ENCODE assay signal across 23 mouse cellular contexts in the genomic region with DNA sequence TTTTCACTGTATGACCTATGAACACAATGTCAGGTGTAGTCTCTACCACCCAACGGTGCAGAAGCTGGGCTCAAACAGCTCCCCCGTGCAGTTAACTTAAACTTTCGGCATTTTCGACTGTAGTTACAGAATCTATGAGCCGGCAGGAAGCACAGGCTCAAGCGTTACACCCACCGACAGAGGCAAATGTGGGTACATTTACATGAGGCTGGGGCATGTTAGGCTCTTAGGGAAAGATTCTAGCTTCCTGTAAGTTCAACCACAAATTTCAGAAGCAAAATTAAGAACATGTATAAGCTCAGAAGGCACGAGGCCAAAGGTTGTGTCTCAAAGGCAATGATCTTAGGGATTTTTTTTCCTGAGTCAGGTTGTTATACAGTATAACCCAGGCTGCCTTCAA. TPM values are rescaled to one million over a fixed set of nuclear protein-coding genes. Genes with fewer than 3 reads are reported as not detected.
A peak's percentile ranks its signal among the peaks of the same experiment; 100 is the strongest.
DNase-seq lines count a peak whose midpoint lies in the region; ATAC-seq and TF ChIP-seq lines count a peak whose summit lies in the region.
"Had no signal": no experiment of that assay in that cellular context is flagged by ENCODE, and none has a peak within 500 bp of the region (broad histone marks: within the 10 kb centered on the region; RNA-seq: fewer than 3 reads in every experiment).

No protein-coding gene starts in this region.

- TF ChIP-seq EP300 in heart, adult 2 months (IDR thresholded peaks at IDR 0.05; ENCODE audit: insufficient read depth, low read depth, low read length) = no peak
- no peak for TF ChIP-seq EP300 in CH12.LX (IDR thresholded peaks at IDR 0.05; ENCODE audit: low read length)

- H3K27ac ChIP-seq in heart, embryonic 16.5 days (ENCODE audit: low read length) = peak overlapping the region; percentile 82
- H3K27ac ChIP-seq in heart, adult 2 months = no peak overlapping the region
- H3K27ac ChIP-seq in CH12.LX (ENCODE audit: insufficient read depth, low read depth) = no peak overlapping the region
- H3K27ac ChIP-seq: embryonic facial prominence, embryonic 15.5 days; left cerebral cortex, adult 2 months; liver, embryonic 14.5 days; lung, embryonic 15.5 days; neural tube, embryonic 12.5 days had no signal

- no peak overlapping the region for H3K4me3 ChIP-seq in heart, embryonic 16.5 days (ENCODE audit: low read length)
- no peak overlapping the region for H3K4me3 ChIP-seq in heart, adult 2 months
- H3K4me3 ChIP-seq in CH12.LX (replicated peaks in 1 of 3; ENCODE audit: low read depth in 2 of 3, low read length in 2 of 3, poor library complexity in 1 of 3) = no peak overlapping the region
- H3K4me3 ChIP-seq: embryonic facial prominence, embryonic 15.5 days; heart, embryonic 13.5 days; left cerebral cortex, adult 2 months; lung, embryonic 15.5 days; neural tube, embryonic 12.5 days had no signal

- no peak for TF ChIP-seq RAD21 in CH12.LX (IDR thresholded peaks at IDR 0.05; ENCODE audit: low read depth, low read length)

- H3K9ac ChIP-seq in heart, embryonic 16.5 days (ENCODE audit: low read length) = no peak overlapping the region
- H3K9ac ChIP-seq in heart, adult 2 months (ENCODE audit: low read depth, low read length) = no peak overlapping the region
- no peak overlapping the region for H3K9ac ChIP-seq in CH12.LX (ENCODE audit: insufficient read depth, low read depth)
- H3K9ac ChIP-seq: embryonic facial prominence, embryonic 15.5 days; forebrain, postnatal 0 days; liver, embryonic 14.5 days; lung, embryonic 15.5 days; neural tube, embryonic 12.5 days had no signal

- dilution Hi-C loops in CH12.LX (cut with MboI; ENCODE audit: extremely low pct_ligation_motif_present, extremely low pct_unique_long_range_greater_than_20kb, low sequenced_read_pairs) = no loop called here

- H3K27me3 ChIP-seq in heart, embryonic 16.5 days (ENCODE audit: control insufficient read depth, insufficient read depth, low read length) = no peaks in the 10 kb centered on the region
- H3K27me3 ChIP-seq in heart, adult 2 months (ENCODE audit: control insufficient read depth, insufficient read depth, low read length) = no peaks in the 10 kb centered on the region
- no peaks in the 10 kb centered on the region for H3K27me3 ChIP-seq in CH12.LX (replicated peaks)
- H3K27me3 ChIP-seq: embryonic facial prominence, embryonic 15.5 days; heart, embryonic 13.5 days; lung, embryonic 15.5 days had no signal

- TF ChIP-seq CTCF in heart, adult 2 months (IDR thresholded peaks at IDR 0.05) = no peak
- no peak for TF ChIP-seq CTCF in CH12.LX (conservative IDR thresholded peaks at IDR 0.05 in 1 of 2, IDR thresholded peaks at IDR 0.05 in 1 of 2; ENCODE audit: low read depth in 2 of 2, low read length in 2 of 2)

- no peak for ATAC-seq in heart, embryonic 16.5 days (replicated peaks; ENCODE audit: extremely low read depth, insufficient read depth, low FRiP score)
- ATAC-seq: forebrain, postnatal 0 days; hindbrain, embryonic 16.5 days had no signal

- no peaks in the 10 kb centered on the region for H3K36me3 ChIP-seq in heart, embryonic 16.5 days (ENCODE audit: control insufficient read depth, insufficient read depth)
- H3K36me3 ChIP-seq in heart, adult 2 months (ENCODE audit: control insufficient read depth, insufficient read depth, low read length) = peaks cover 2% of the 10 kb centered on the region
- no peaks in the 10 kb centered on the region for H3K36me3 ChIP-seq in CH12.LX (replicated peaks in 1 of 2; ENCODE audit: control insufficient read depth in 1 of 2, insufficient read depth in 1 of 2, low read length in 1 of 2)
- H3K36me3 ChIP-seq: embryonic facial prominence, embryonic 15.5 days; heart, embryonic 13.5 days; lung, embryonic 15.5 days; neural tube, embryonic 12.5 days had no signal

- no peaks in the 10 kb centered on the region for H3K79me2 ChIP-seq in heart, adult 2 months (replicated peaks; ENCODE audit: control insufficient read depth, insufficient read depth, low read length)
- no peaks in the 10 kb centered on the region for H3K79me2 ChIP-seq in CH12.LX (replicated peaks; ENCODE audit: control insufficient read depth, extremely low read depth, insufficient read depth, poor library complexity, severe bottlenecking)

- no peak overlapping the region for H3K4me2 ChIP-seq in heart, embryonic 16.5 days (ENCODE audit: low read depth, low read length)
- no peak overlapping the region for H3K4me2 ChIP-seq in CH12.LX (ENCODE audit: insufficient read depth, low read depth, poor library complexity, severe bottlenecking)
- H3K4me2 ChIP-seq: embryonic facial prominence, embryonic 15.5 days; lung, embryonic 15.5 days; midbrain, embryonic 11.5 days; neural tube, embryonic 12.5 days had no signal

- DNase-seq in heart, adult 2 months = no peak
- peak; percentile 54 for DNase-seq in CH12.LX (ENCODE audit: extremely low read depth)
- peak; percentile 66 for DNase-seq in naive thymus-derived CD4-positive, alpha-beta T cell, adult 2 months (ENCODE audit: low read depth)
- peak; percentile 65 for DNase-seq in thymus, postnatal 14 days
- no peak for DNase-seq in adrenal gland, postnatal 4 days (ENCODE audit: low spot score in 2 of 2)
- DNase-seq in kidney, postnatal 36 days = no peak
- DNase-seq in layer of hippocampus, adult 18-20 months (ENCODE audit: low spot score in 2 of 2) = no peak
- DNase-seq: adrenal gland, postnatal 10 days; cerebellum, adult 18-20 months; cerebellum, postnatal 25 days; embryo, embryonic 11 days; forebrain, postnatal 0 days; kidney, adult 11 months; kidney, postnatal 14 days had no signal

- H3K4me1 ChIP-seq in heart, embryonic 16.5 days (ENCODE audit: control insufficient read depth, insufficient read depth, low read length) = peaks cover 44% of the 10 kb centered on the region
- H3K4me1 ChIP-seq in heart, adult 2 months (ENCODE audit: control insufficient read depth, insufficient read depth, low read length) = peaks cover 7% of the 10 kb centered on the region
- peaks cover 13 to 42% of the 10 kb centered on the region in 2 experiments for H3K4me1 ChIP-seq in CH12.LX (ENCODE audit: control insufficient read depth in 1 of 2, insufficient read depth in 2 of 2)

- no peak for TF ChIP-seq POLR2A in heart, adult 2 months (IDR thresholded peaks at IDR 0.05; ENCODE audit: insufficient read depth, low read depth, low read length)
- TF ChIP-seq POLR2A in CH12.LX (IDR thresholded peaks at IDR 0.05; ENCODE audit: low read depth, low read length) = no peak

- 82% methylated on average over 8 of the region's 8 CpGs for WGBS in heart, embryonic 16.5 days
- WGBS in heart, adult 2 months = 84% methylated on average over 8 of the region's 8 CpGs

- in situ Hi-C loops in CH12.LX (cut with MboI; ENCODE audit: low pct_ligation_motif_present, low pct_unique_long_range_greater_than_20kb, low sequenced_read_pairs) = no loop called here

- no peaks in the 10 kb centered on the region for H3K9me3 ChIP-seq in heart, embryonic 16.5 days (replicated peaks; ENCODE audit: control insufficient read depth, low read length)
- H3K9me3 ChIP-seq in CH12.LX (replicated peaks; ENCODE audit: low read length) = no peaks in the 10 kb centered on the region
- H3K9me3 ChIP-seq: embryonic facial prominence, embryonic 15.5 days; heart, embryonic 13.5 days; lung, embryonic 15.5 days; neural tube, embryonic 12.5 days had no signal

- intact Hi-C loops in heart, adult 2 months (cut with DNase I) = no loop called here

TF ChIP-seq in CH12.LX, 34 proteins besides CTCF, POLR2A, EP300 and RAD21:
- TF ChIP-seq BHLHE40 (IDR thresholded peaks at IDR 0.05; ENCODE audit: low read depth, low read length) (0 out of 2 replicates have a peak, but pooled peaks have one; percentile 10), IRF4 (IDR thresholded peaks at IDR 0.05; ENCODE audit: low read depth, low read length) (no peak), MYC (IDR thresholded peaks at IDR 0.05; ENCODE audit: low read depth, low read length) (peak; percentile 57; the same call in 1 of the 2 replicates), HCFC1 (IDR thresholded peaks at IDR 0.05; ENCODE audit: low read depth, low read length) (no peak)

RNA-seq across cellular contexts. Expression of a gene that starts 5.5 kb away (rescaled TPM):
- polyA plus RNA-seq in heart, embryonic 16.5 days (2015; fragmentation: Nextera tagmentation; extraction: Ambion mirVana) = 22.6 and 25.1 TPM in 2 replicates
- total RNA-seq in heart, adult 2 months (2021) = 1 to 10 TPM; 6.5 to 9.7 TPM
- 9.2 and 24.8 TPM in 2 replicates for polyA plus RNA-seq in heart, adult 2 months (2012; rRNA removed)
- total RNA-seq in CH12.LX (2012; rRNA removed) (4.3 and 4.4 TPM in 2 replicates), CH12.LX (2014; rRNA removed) (0.27 TPM in 1 of 2 replicates, not detected in the other)
- 0.23 and 0.61 TPM in 2 replicates for polyA plus RNA-seq in CH12.LX (2012; ENCODE audit: insufficient read length, low read depth)
- 1 to 10 TPM; 4.9 to 5.0 TPM for total RNA-seq in adrenal gland, postnatal 4 days (2021)
- total RNA-seq in layer of hippocampus, adult 18-20 months (2021) = under 1 TPM in 1 of 2 experiments, not detected in 1; 0.54 TPM

RNA-seq across cellular contexts. Expression of a gene that starts 25.4 kb away (rescaled TPM):
- polyA plus RNA-seq in heart, embryonic 16.5 days (2015; fragmentation: Nextera tagmentation; extraction: Ambion mirVana) = 36.7 and 38.5 TPM in 2 replicates
- 10 to 100 TPM; 10.3 to 10.8 TPM for total RNA-seq in heart, adult 2 months (2021)
- 18.6 and 19.8 TPM in 2 replicates for polyA plus RNA-seq in heart, adult 2 months (2012; rRNA removed)
- 24.1 and 26.5 TPM in 2 replicates for total RNA-seq in CH12.LX (2012; rRNA removed)
- total RNA-seq in CH12.LX (2014; rRNA removed) = 8.9 and 10.0 TPM in 2 replicates
- polyA plus RNA-seq in CH12.LX (2012; ENCODE audit: insufficient read length, low read depth) = 24.1 and 25.6 TPM in 2 replicates
- 100 to 1,000 TPM; 114 to 115 TPM for total RNA-seq in adrenal gland, postnatal 4 days (2021)
- total RNA-seq in layer of hippocampus, adult 18-20 months (2021) = 10 to 100 TPM; 30.7 to 32.3 TPM

RNA-seq across cellular contexts. Expression of a gene that starts 39.2 kb away (rescaled TPM):
- polyA plus RNA-seq in heart, embryonic 16.5 days (2015; fragmentation: Nextera tagmentation; extraction: Ambion mirVana) = 340 and 364 TPM in 2 replicates
- 100 to 1,000 TPM; 205 to 213 TPM for total RNA-seq in heart, adult 2 months (2021)
- 136 and 193 TPM in 2 replicates for polyA plus RNA-seq in heart, adult 2 months (2012; rRNA removed)
- total RNA-seq in CH12.LX (2012; rRNA removed) (163 and 168 TPM in 2 replicates), CH12.LX (2014; rRNA removed) (115 and 125 TPM in 2 replicates)
- 162 and 163 TPM in 2 replicates for polyA plus RNA-seq in CH12.LX (2012; ENCODE audit: insufficient read length, low read depth)
- 100 to 1,000 TPM; 169 to 172 TPM for total RNA-seq in adrenal gland, postnatal 4 days (2021)
- 10 to 100 TPM; 89.8 to 97.0 TPM for total RNA-seq in layer of hippocampus, adult 18-20 months (2021)

Comparison
In these comparisons a context has a peak if more than half of its experiments do, and no peak if none do; other contexts are left out.
1. DNase-seq: peak in CH12.LX (single experiment), naive thymus-derived CD4-positive, alpha-beta T cell, adult 2 months (single experiment) and thymus, postnatal 14 days (single experiment); none in heart, adult 2 months (0 of 2), adrenal gland, postnatal 4 days (0 of 2), kidney, postnatal 36 days (0 of 2) and layer of hippocampus, adult 18-20 months (0 of 2).